Mouse (Mus musculus) embryonic facial prominence, embryonic 15.5 days (tissue): ENCODE data around the gene Cbx7. TPM values are rescaled to one million over a fixed set of nuclear protein-coding genes. Genes with fewer than 3 reads are reported as not detected.
"Not testable (repeated sequence)": the region's sequence is repeated elsewhere in the genome, so short reads cannot be mapped to it uniquely, and the experiment has no call there.

Experiments used
- ATAC-seq: fragments of 200-750 bp; cut with Nextera tagmentation; 2 replicates; pipeline ENCODE4 v1.8.0; 2017; ENCODE audit warnings: low read depth, moderate TSS enrichment; ENCODE audit not compliant: insufficient number of reproducible peaks, low FRiP score, low TSS enrichment
- H3K27ac ChIP-seq: fragments of 300-500 bp; sonication (generic); replicated peaks from 2 replicates; pipeline ENCODE4 v1.5.1; 2015; ENCODE audit warnings: mild to moderate bottlenecking, inconsistent platforms
- H3K27me3 ChIP-seq: fragments of 300-500 bp; sonication (generic); 2 replicates; pipeline ENCODE4 v1.6.1; 2015; ENCODE audit warnings: inconsistent platforms
- H3K36me3 ChIP-seq: fragments of 300-500 bp; sonication (generic); 2 replicates; pipeline ENCODE4 v1.6.1; 2015; ENCODE audit warnings: mild to moderate bottlenecking, inconsistent platforms
- H3K4me1 ChIP-seq: fragments of 300-500 bp; sonication (generic); 2 replicates; pipeline ENCODE4 v1.6.1; 2015; ENCODE audit warnings: inconsistent platforms
- H3K4me2 ChIP-seq: fragments of 300-500 bp; sonication (generic); replicated peaks from 2 replicates; pipeline ENCODE4 v1.6.1; 2015; ENCODE audit warnings: mild to moderate bottlenecking, inconsistent platforms
- H3K4me3 ChIP-seq: fragments of 300-500 bp; sonication (generic); replicated peaks from 2 replicates; pipeline ENCODE4 v1.5.1; 2015; ENCODE audit warnings: mild to moderate bottlenecking, inconsistent platforms
- H3K9ac ChIP-seq: fragments of 300-500 bp; sonication (generic); 2 replicates; pipeline ENCODE4 v1.6.1; 2015; ENCODE audit warnings: inconsistent platforms
- H3K9me3 ChIP-seq: fragments of 300-500 bp; sonication (generic); replicated peaks from 2 replicates; pipeline ENCODE4 v1.6.1; 2016; ENCODE audit warnings: inconsistent platforms
- WGBS: fragments of 180-500 bp; shearing (Covaris S2); methylation state at CpG from one replicate; pipeline ENCODE4 v1.1.7; 2015; 5-methylcytosine and 5-hydroxymethylcytosine counted together
- polyA plus RNA-seq: library from polyadenylated mRNA; unstranded; fragments of >200 nt; fragmentation: Nextera tagmentation; extraction: Ambion mirVana; gene quantifications from 2 replicates; pipeline ENCODE4 v1.2.1, GENCODE M21; 2015

Gene Cbx7
- polyA plus RNA-seq, 1 experiment from 2014 or later = 4.6 TPM

DNA sequence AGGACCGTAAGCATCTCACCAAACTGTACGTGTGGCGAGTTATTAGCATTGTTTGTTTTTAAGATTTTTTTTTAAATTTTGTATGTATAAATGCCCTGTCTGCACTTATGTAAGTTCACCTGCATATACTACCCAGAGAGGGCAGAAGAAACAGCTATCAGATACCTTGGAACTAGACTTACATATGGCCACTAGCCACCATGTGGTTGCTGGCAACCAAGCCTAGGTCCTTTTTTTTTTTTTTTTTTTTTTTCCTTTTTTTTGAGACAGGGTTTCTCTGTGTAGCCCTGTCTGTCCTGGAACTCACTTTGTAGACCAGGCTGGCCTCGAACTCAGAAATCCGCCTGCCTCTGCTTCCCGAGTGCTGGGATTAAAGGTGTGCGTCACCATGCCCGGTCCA, 67.8 kb downstream of the Cbx7 start:
- H3K27me3 ChIP-seq, ATAC-seq, H3K27ac ChIP-seq, H3K9me3 ChIP-seq, H3K4me1 ChIP-seq, H3K4me3 ChIP-seq, H3K36me3 ChIP-seq, H3K4me2 ChIP-seq, H3K9ac ChIP-seq: not testable (repeated sequence)
- WGBS = 93% methylated on average over 8 of the region's 8 CpGs

DNA sequence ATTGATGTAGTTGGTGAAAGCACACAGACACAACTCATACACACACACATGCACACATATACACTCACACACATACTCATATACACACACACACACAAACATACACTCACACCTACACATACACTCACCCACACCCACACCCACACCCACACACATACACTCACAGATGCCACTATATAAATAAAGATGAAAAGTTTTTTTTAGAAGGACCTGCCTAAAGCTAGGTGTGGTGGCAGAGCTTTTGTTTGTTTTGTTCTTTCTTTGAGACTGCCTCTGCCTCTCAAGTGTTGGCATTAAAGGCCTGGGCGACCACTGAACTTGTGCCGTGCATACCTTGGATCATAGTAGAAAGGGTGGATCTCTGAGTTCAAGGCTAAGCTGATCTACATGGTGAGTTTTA, 69.5 kb downstream of the Cbx7 start:
- WGBS = 78% methylated on average over 2 of the region's 2 CpGs
- H3K4me2 ChIP-seq = no peak overlapping the region
- H3K36me3 ChIP-seq = peaks cover 2% of the 10 kb centered on the region; the same call in 1 of the 2 replicates
- H3K4me3 ChIP-seq = no peak overlapping the region
- no peak overlapping the region for H3K27ac ChIP-seq
- no peak for ATAC-seq
- no peaks in the 10 kb centered on the region for H3K4me1 ChIP-seq
- H3K9me3 ChIP-seq = no peaks in the 10 kb centered on the region
- no peak overlapping the region for H3K9ac ChIP-seq
- H3K27me3 ChIP-seq = no peaks in the 10 kb centered on the region

GRCm38 (mm10) chr15:79900751-79901150, 70.2 kb downstream of the Cbx7 start:
- ATAC-seq = no peak
- no peak overlapping the region for H3K4me2 ChIP-seq
- H3K9me3 ChIP-seq = no peaks in the 10 kb centered on the region
- H3K36me3 ChIP-seq = peaks cover 3% of the 10 kb centered on the region; the same call in 1 of the 2 replicates
- H3K4me3 ChIP-seq = no peak overlapping the region
- no peaks in the 10 kb centered on the region for H3K4me1 ChIP-seq
- H3K27me3 ChIP-seq = no peaks in the 10 kb centered on the region
- WGBS = 68% methylated on average over 7 of the region's 7 CpGs
- peak overlapping the region; percentile 68; the same call in 1 of the 2 replicates for H3K27ac ChIP-seq
- H3K9ac ChIP-seq = no peak overlapping the region

- Histone ChIP-seq H3K36me3 (peaks cover 3% of the 10 kb centered on the region; the same call in 1 of the 2 replicates), H3K27ac (peak overlapping the region; percentile 68), H3K4me3 (no peak overlapping the region), H3K4me1 (no peaks in the 10 kb centered on the region), H3K9ac (no peak overlapping the region), H3K4me2 (no peak overlapping the region), H3K27me3 (no peaks in the 10 kb centered on the region), H3K9me3 (no peaks in the 10 kb centered on the region)
- 58% methylated on average over 6 of the region's 6 CpGs for WGBS
- ATAC-seq = 0 out of 2 replicates have a peak, but pooled peaks have one; percentile 51
Measured at GRCm38 (mm10) chr15:79899828-79900510, 71.0 kb downstream of the Cbx7 start.

DNA sequence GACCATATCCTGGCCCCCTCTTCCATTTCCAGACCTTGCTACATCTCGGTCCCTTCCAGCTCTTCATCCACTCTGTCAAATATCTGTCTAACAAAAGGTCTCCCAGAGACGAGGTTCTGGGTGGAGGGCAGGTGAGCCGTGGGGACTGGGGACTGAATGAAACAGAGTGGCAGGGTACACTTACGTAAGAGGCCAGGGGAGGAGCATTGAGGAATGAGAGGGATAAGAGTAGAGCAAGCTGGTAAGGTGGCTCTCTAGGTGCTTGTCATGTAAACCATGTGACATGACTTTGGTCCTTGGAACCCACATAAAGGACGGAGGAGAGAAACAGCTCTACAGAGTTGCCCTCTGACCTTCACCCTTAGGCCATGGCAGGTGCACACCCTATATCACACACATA, 71.9 kb downstream of the Cbx7 start:
- Histone ChIP-seq H3K4me1 (no peaks in the 10 kb centered on the region), H3K4me2 (no peak overlapping the region), H3K27me3 (no peaks in the 10 kb centered on the region), H3K4me3 (no peak overlapping the region), H3K27ac (no peak overlapping the region), H3K9me3 (no peaks in the 10 kb centered on the region), H3K9ac (no peak overlapping the region), H3K36me3 (peaks cover 3% of the 10 kb centered on the region; the same call in 1 of the 2 replicates)
- WGBS = 78% methylated on average over 5 of the region's 5 CpGs
- no peak for ATAC-seq

DNA sequence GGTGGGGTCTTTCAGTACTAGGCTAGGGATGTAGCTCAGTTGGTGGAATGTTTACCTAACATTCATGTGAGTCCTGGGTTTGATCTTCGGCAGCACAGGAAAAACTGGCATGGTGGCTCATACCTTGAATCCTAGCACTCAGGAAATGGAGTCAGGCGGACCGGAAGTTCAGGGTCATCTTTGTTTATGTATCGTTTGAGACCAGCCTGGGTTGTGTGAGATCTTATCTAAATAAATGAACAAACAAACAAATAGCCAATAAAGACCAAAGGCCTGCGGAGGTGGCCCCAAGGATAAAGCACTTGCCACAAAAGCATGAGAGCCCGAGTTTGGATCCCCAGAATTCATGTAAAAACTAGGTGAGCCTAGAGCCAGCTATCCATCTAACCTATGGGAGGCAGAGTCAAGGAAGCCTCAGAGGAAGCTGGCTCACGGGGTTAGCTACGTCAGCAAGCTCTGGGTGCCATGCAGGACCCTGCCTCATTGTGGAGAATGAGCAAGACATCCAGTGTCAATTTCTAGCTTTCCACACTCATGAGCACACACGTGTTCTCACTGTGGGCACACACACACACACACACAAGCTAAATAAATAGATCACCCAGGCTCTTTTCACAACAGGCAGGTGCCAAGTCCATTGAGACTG, 74.7 kb downstream of the Cbx7 start:
- no peak overlapping the region for H3K4me2 ChIP-seq
- H3K27ac ChIP-seq = 0 out of 2 replicates have a peak overlapping the region, but pooled peaks have one; percentile 2
- 0 out of 2 replicates have a peak, but pooled peaks cover 8% of the 10 kb centered on the region for H3K27me3 ChIP-seq
- WGBS = 68% methylated on average over 9 of the region's 9 CpGs
- no peak overlapping the region for H3K4me3 ChIP-seq
- H3K9ac ChIP-seq = no peak overlapping the region
- H3K4me1 ChIP-seq = peaks cover 11% of the 10 kb centered on the region
- peaks cover 3% of the 10 kb centered on the region; the same call in 1 of the 2 replicates for H3K36me3 ChIP-seq
- no peaks in the 10 kb centered on the region for H3K9me3 ChIP-seq
- no peak for ATAC-seq

DNA sequence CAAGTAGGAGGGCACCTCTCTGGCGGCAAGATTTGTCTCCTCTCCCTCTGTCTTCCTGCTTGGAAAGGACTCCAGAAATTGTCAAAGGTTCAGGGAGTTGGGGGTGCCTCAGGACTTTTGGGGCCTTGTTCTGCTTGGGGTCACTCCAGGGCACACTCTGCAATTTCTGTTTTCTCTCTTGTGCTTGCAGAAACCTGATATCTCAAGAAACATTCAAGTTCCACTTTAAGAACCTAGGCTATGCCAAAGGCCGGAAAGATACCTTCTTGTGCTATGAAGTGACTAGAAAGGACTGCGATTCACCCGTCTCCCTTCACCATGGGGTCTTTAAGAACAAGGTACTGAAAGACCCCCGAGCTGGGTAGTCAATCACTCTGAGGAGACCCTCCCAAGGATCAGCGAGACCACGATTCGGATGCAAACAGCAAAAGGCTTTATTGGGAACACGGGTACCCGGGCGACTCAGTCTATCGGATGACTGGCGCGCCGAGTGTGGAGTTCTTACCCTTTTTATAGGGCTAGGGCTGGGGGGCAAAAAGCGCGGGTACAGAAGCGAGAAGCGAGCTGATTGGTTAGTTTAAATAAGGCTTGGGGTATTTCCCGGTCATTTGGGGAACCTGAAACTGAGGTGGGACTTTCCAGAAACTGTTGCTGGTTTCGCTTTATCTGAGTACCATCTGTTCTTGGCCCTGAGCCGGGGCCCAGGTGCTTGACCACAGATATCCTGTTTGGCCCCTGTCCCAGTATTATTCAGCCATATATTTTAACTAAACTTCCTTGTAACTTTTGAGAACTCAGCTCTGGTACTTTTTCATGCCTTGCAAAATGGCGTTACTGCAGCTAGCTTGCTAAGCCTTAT, 75.5 kb downstream of the Cbx7 start:
- H3K27me3 ChIP-seq, H3K9me3 ChIP-seq, H3K9ac ChIP-seq, H3K4me3 ChIP-seq, ATAC-seq, H3K4me2 ChIP-seq, H3K36me3 ChIP-seq: not testable (repeated sequence)
- Histone ChIP-seq H3K4me1 (peaks cover 11% of the 10 kb centered on the region), H3K27ac (peak overlapping the region; percentile 51; the same call in 1 of the 2 replicates)
- WGBS = 73% methylated on average over 11 of the region's 23 CpGs

GRCm38 (mm10) chr15:79894343-79894742, 76.6 kb downstream of the Cbx7 start:
- Histone ChIP-seq H3K4me2 (no peak overlapping the region), H3K9ac (no peak overlapping the region), H3K36me3 (peaks cover 3% of the 10 kb centered on the region; the same call in 1 of the 2 replicates), H3K27me3 (0 out of 2 replicates have a peak, but pooled peaks cover 8% of the 10 kb centered on the region), H3K27ac (no peak overlapping the region), H3K4me1 (peaks cover 11% of the 10 kb centered on the region), H3K4me3 (no peak overlapping the region), H3K9me3 (no peaks in the 10 kb centered on the region)
- 62% methylated on average over 4 of the region's 4 CpGs for WGBS
- ATAC-seq = no peak

DNA sequence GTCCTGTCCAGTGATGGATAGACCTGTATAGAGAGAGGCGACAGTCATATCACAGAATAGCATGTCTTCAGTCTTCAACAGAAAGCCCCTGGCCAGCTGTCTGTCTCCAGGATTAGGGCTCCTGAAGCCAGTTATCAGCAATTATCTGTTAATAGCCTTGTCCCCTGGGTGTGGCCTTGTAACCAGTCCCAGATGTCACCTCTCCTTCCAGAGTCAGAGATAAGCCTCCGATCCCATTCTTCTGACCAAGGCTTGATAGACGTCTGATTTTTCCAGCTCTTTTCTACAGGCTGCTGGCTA, 77.1 kb downstream of the Cbx7 start:
- WGBS = 40% methylated on average over 3 of the region's 3 CpGs
- no peak for ATAC-seq
- no peak overlapping the region for H3K4me2 ChIP-seq
- 0 out of 2 replicates have a peak, but pooled peaks cover 8% of the 10 kb centered on the region for H3K27me3 ChIP-seq
- H3K4me3 ChIP-seq = no peak overlapping the region
- no peak overlapping the region for H3K9ac ChIP-seq
- H3K4me1 ChIP-seq = peaks cover 11% of the 10 kb centered on the region
- H3K36me3 ChIP-seq = peaks cover 3% of the 10 kb centered on the region; the same call in 1 of the 2 replicates
- no peaks in the 10 kb centered on the region for H3K9me3 ChIP-seq
- no peak overlapping the region for H3K27ac ChIP-seq

- H3K9ac ChIP-seq = no peak overlapping the region
Measured at GRCm38 (mm10) chr15:79892995-79893823, 77.7 kb downstream of the Cbx7 start.

More at GRCm38 (mm10) chr15:79892995-79893823, 77.7 kb downstream of the Cbx7 start:
- H3K27me3 ChIP-seq = 0 out of 2 replicates have a peak, but pooled peaks cover 8% of the 10 kb centered on the region
- peak overlapping the region; percentile 44 for H3K4me3 ChIP-seq
- ATAC-seq = no peak
- peak overlapping the region; percentile 47 for H3K4me2 ChIP-seq
- peaks cover 3% of the 10 kb centered on the region; the same call in 1 of the 2 replicates for H3K36me3 ChIP-seq
- H3K9me3 ChIP-seq = no peaks in the 10 kb centered on the region
- H3K27ac ChIP-seq = 0 out of 2 replicates have a peak overlapping the region, but pooled peaks have one; percentile 7
- 58% methylated on average over 15 of the region's 15 CpGs for WGBS
- peaks cover 11% of the 10 kb centered on the region for H3K4me1 ChIP-seq
